Mouse (Mus musculus): ENCODE data around the gene Evi5.

GRCm38 (mm10) chr5:107764486-107764885 lies 110.4 kb downstream of the Evi5 start:
- TF ChIP-seq CTCF (IDR thresholded peaks at IDR 0.05; ENCODE audit: control insufficient read depth, insufficient read depth, insufficient read length) (no peak), USF1 (IDR thresholded peaks at IDR 0.05; ENCODE audit: low read depth) (no peak)
